Mouse (Mus musculus) embryonic fibroblast, embryonic 13.5 days (primary cell): ENCODE results near the gene 1110051M20Rik.

Source experiments
- CTCF ChIP-seq: IDR thresholded peaks from 2 replicates; pipeline ENCODE4 v1.5.1; 2011; ENCODE audit warnings: mild to moderate bottlenecking, control low read depth, low read length, moderate library complexity, borderline replicate concordance; ENCODE audit not compliant: insufficient read depth
- POLR2A ChIP-seq: IDR thresholded peaks from 2 replicates; pipeline ENCODE4 v1.6.1; 2011; ENCODE audit warnings: low read depth, mild to moderate bottlenecking, control low read depth, low read length, moderate library complexity

- TF ChIP-seq POLR2A (no peak), CTCF (no peak)
These were observed 150.3 kb downstream of the 1110051M20Rik start for GRCm38 (mm10) chr2:91294226-91294625.
